Mouse (Mus musculus) erythroblast, embryonic 14.5 days (primary cell): ENCODE results near the gene Uspl1.

ENCODE experiments used
- GATA1 ChIP-seq: IDR thresholded peaks from 2 replicates; pipeline ENCODE4 v1.6.1; 2012; ENCODE audit warnings: low read length, inconsistent platforms, mixed read lengths
- TAL1 ChIP-seq: IDR thresholded peaks from 3 replicates; pipeline ENCODE4 v1.6.1; 2012; ENCODE audit warnings: low read length, inconsistent platforms, mixed read lengths

- TF ChIP-seq GATA1 (no peak), TAL1 (no peak)
These were observed 6.0 kb downstream of the Uspl1 start for GRCm38 (mm10) chr5:149190160-149190559.
